Mouse (Mus musculus) G1E (cell line): ENCODE measurements around the gene Taf1c.

Experiments used
- CTCF ChIP-seq: IDR thresholded peaks from 2 replicates; pipeline ENCODE4 v1.5.1; 2012; ENCODE audit warnings: low read depth, low read length, inconsistent platforms, mixed read lengths
- GATA1 ChIP-seq: IDR thresholded peaks from 2 replicates; pipeline ENCODE4 v1.6.1; 2012; ENCODE audit warnings: borderline replicate concordance, low read length, inconsistent platforms, mixed read lengths

DNA sequence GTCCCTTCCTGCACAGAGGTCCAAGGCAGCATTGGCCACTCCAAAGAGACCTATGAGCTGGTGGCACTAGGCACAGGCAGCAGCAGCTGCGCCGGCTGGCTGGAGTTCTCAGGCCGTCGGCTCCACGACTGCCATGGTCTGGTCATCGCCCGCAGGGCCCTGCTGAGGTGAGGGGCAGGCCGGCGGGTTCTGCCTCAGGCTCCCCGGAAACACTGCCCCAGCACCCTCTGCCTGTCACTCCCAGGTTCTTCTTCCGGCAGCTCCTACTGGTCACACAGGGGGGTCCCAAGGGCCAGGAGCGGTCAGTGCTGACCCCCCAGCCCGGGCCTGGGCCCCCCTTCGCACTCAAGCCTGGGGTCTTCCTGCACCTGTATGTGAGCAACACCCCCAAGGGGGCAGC is 10.1 kb upstream of the Taf1c start:
- TF ChIP-seq GATA1 = no peak
- no peak for TF ChIP-seq CTCF
